Mouse (Mus musculus): ENCODE results near the gene Ankrd36. TPM values are rescaled to one million over a fixed set of nuclear protein-coding genes. Genes with fewer than 3 reads are reported as not detected.

Gene Ankrd36
- 0.20 TPM in 1 of 2 replicates, not detected in the other for polyA plus RNA-seq (2016; fragmentation: Nextera tagmentation; extraction: Ambion mirVana)

DNA sequence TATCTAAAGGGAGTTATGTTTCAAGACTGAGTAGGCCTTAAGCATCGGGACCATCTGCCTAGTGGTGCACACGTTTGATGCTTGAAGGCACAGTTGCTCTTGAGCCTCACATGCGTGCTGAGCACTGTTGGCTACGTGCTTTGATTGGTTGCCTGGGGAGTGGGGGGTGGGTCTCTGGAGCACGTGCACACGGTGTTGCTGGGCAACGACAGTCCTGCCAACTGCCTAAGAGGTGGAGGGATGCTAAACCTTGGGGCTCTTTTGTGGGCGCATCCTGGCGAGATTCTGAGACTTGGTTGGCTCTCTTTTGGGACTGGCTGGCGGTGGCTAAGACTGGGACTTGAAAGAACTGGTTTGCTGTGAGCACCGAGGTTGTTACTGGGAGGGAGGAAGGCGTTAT, at the start of gene Ankrd36:
Ankrd36 (plus strand) TSS at position 211 of the 400 bp plus-strand sequence.
- H3K27ac ChIP-seq (replicated peaks) = no peak within 1 kb of the TSS
- no peaks in the 10 kb centered on the region for H3K27me3 ChIP-seq
- no peaks in the 10 kb centered on the region for H3K36me3 ChIP-seq
- no peak within 1 kb of the TSS for H3K4me2 ChIP-seq (replicated peaks)
- 76% methylated on average over 12 of the region's 12 CpGs for WGBS
- no peak within 1 kb of the TSS for H3K4me3 ChIP-seq
- H3K9ac ChIP-seq (replicated peaks) = no peak within 1 kb of the TSS
- H3K9me3 ChIP-seq = 0 out of 2 replicates have a peak, but pooled peaks cover 3% of the 10 kb centered on the region
- no peaks in the 10 kb centered on the region for H3K4me1 ChIP-seq
- ATAC-seq (ENCODE audit: low FRiP score, low read depth) = no peak

DNA sequence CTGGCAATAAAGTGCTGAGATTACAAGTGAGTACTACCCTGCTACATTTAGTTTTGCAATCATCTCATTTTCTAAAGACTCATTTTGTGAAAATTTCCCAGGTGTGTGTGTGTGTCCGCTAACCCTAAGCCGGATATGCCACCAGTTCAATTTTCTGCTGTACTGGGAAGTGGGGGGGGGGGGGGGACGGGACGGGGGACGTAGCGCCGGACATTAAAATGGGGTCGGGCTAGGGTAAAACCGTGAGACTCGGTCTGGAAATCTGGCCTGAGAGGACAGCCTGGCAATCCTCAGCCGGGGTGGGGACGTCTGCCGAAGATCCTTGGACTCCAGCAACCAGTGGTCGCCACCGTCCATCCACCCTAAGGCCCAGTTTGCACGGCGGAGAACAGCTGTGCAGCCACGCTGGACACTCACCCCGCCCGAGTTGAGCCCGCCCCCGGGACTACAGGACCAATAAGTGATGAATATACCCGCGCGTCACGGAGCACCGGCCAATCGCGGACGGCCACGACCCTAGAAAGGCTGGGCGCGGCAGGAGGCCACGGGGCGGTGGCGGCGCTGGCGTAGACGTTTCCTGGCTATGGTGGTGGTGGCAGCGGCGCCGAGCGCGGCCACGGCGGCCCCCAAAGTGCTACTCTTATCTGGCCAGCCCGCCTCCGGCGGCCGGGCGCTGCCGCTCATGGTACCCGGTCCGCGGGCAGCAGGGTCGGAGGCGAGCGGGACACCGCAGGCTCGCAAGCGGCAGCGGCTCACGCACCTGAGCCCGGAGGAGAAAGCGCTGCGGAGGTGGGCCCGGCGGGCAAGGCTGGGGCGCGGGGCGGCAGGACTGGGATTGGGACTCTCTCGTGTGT, 48.8 kb upstream of the Ankrd36 start, which contains the start of gene Xbp1:
Xbp1 (plus strand) TSS at position 248 of the 854 bp plus-strand sequence.
- peak; percentile 98 for ATAC-seq (ENCODE audit: low FRiP score, low read depth)
- Histone ChIP-seq H3K4me2 (replicated peaks) (peak within 1 kb of the TSS; percentile 75), H3K27me3 (no peaks in the 10 kb centered on the region), H3K36me3 (peaks cover 31% of the 10 kb centered on the region), H3K4me3 (peak within 1 kb of the TSS; percentile 99), H3K4me1 (peaks cover 20% of the 10 kb centered on the region), H3K27ac (replicated peaks) (peak within 1 kb of the TSS; percentile 90), H3K9me3 (no peaks in the 10 kb centered on the region), H3K9ac (replicated peaks) (peak within 1 kb of the TSS; percentile 90)
- WGBS = under 1% methylated on average over 68 of the region's 72 CpGs

DNA sequence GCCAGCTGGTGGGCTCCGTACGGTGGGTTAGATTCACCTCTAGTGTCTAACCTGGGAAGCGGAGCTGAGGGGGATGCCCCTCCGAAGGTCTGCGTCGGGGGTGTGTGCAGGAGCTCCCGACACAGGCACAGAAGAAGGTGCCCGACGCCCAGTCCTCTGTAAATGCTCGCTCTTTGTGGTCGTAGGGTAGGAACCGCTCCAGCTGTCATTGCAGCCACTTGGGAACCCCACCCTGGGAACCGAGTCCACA, 48.3 kb upstream of the Ankrd36 start:
- Histone ChIP-seq H3K9me3 (no peaks in the 10 kb centered on the region), H3K9ac (replicated peaks) (peak overlapping the region; percentile 90), H3K27ac (replicated peaks) (peak overlapping the region; percentile 90), H3K4me2 (replicated peaks) (peak overlapping the region; percentile 75), H3K4me1 (peaks cover 20% of the 10 kb centered on the region), H3K4me3 (peak overlapping the region; percentile 99), H3K36me3 (peaks cover 36% of the 10 kb centered on the region), H3K27me3 (no peaks in the 10 kb centered on the region)
- ATAC-seq (ENCODE audit: low FRiP score, low read depth) = peak; percentile 41; the same call in 1 of the 2 replicates
- WGBS = 1% methylated on average over 13 of the region's 13 CpGs

DNA sequence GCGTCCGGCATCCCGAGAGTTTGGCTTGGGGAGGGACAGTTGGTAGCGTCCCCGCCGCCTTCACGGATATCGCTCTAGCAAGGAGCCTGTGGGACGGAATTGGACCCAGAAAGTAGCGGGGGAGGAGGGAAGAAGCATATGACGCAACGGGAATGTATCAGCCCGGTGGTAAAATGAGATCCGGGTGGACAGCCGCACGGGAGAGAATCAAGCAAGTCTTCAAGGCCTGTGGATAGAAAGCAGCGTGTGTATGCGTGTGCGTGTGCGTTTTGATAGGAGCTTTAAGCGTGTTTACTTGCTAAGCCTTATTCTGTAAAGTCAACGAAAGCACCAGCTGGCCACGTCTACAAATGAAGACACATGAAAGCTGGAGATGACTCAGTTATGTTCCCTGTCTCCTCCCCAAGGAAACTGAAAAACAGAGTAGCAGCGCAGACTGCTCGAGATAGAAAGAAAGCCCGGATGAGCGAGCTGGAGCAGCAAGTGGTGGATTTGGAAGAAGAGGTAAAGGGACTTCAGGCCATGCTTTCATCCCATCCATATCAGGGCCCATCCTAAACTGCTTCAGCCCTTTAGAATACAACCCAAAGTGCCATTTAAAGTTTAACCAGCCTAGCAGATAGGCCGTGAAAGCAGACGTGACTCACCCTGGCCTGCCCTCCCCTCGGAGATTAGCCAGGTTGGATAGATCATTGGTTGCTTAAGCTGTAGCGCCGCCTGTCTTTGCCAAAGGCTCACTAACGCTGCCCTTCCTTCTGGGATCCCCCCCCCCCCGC, 47.8 kb upstream of the Ankrd36 start:
- peak overlapping the region; percentile 75 for H3K4me2 ChIP-seq (replicated peaks)
- peak overlapping the region; percentile 90 for H3K9ac ChIP-seq (replicated peaks)
- H3K9me3 ChIP-seq = no peaks in the 10 kb centered on the region
- H3K4me1 ChIP-seq = peaks cover 20% of the 10 kb centered on the region
- no peaks in the 10 kb centered on the region for H3K27me3 ChIP-seq
- under 1% methylated on average over 34 of the region's 34 CpGs for WGBS
- peaks cover 41% of the 10 kb centered on the region for H3K36me3 ChIP-seq
- no peak for ATAC-seq (ENCODE audit: low FRiP score, low read depth)
- peak overlapping the region; percentile 90 for H3K27ac ChIP-seq (replicated peaks)
- peak overlapping the region; percentile 99 for H3K4me3 ChIP-seq

DNA sequence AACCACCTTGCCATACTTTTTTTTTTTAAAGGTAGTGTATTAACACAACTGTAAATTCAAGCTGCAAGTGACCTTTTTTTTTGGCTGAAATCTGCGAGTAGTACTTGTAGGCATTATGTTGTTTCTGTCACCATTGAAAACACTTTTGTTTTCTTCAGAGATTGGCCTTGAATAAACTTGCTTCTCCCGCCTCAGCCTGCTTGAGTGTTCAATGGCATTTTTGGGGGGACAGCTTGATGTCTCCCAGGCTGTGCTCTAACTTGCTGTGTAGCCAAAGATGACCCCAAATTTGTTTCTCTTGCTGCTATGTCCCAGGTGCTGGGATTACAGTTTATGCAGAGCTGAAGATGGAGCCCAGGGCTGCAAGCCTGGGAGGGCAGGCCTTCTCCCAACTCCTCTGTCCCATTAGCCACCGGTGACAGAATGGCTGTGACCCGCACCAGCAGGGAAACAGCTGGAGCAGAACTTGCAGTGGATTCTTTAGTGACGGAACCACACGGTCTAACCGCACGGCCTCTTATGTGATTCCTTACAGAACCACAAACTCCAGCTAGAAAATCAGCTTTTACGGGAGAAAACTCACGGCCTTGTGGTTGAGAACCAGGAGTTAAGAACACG, 46.6 kb upstream of the Ankrd36 start:
- Histone ChIP-seq H3K4me1 (peaks cover 20% of the 10 kb centered on the region), H3K4me3 (no peak overlapping the region), H3K4me2 (replicated peaks) (peak overlapping the region; percentile 75), H3K27me3 (no peaks in the 10 kb centered on the region), H3K36me3 (peaks cover 53% of the 10 kb centered on the region), H3K27ac (replicated peaks) (no peak overlapping the region), H3K9ac (replicated peaks) (no peak overlapping the region), H3K9me3 (no peaks in the 10 kb centered on the region)
- ATAC-seq (ENCODE audit: low FRiP score, low read depth) = no peak
- 92% methylated on average over 11 of the region's 11 CpGs for WGBS

- Histone ChIP-seq H3K4me1 (peaks cover 20% of the 10 kb centered on the region), H3K27ac (replicated peaks) (no peak overlapping the region), H3K27me3 (no peaks in the 10 kb centered on the region), H3K4me3 (no peak overlapping the region), H3K9me3 (no peaks in the 10 kb centered on the region), H3K9ac (replicated peaks) (no peak overlapping the region), H3K36me3 (peaks cover 78% of the 10 kb centered on the region), H3K4me2 (replicated peaks) (no peak overlapping the region)
- WGBS = 86% methylated on average over 4 of the region's 4 CpGs
- ATAC-seq (ENCODE audit: low FRiP score, low read depth) = no peak
Measured at GRCm38 (mm10) chr11:5525418-5525817, 44.1 kb upstream of the Ankrd36 start.

GRCm38 (mm10) chr11:5526573-5527439, 42.7 kb upstream of the Ankrd36 start:
- H3K36me3 ChIP-seq = peaks cover 92% of the 10 kb centered on the region
- WGBS = 96% methylated on average over 7 of the region's 7 CpGs

GRCm38 (mm10) chr11:5527865-5528523, 41.5 kb upstream of the Ankrd36 start:
- Histone ChIP-seq H3K9me3 (no peaks in the 10 kb centered on the region), H3K4me1 (peaks cover 6% of the 10 kb centered on the region), H3K4me3 (no peak overlapping the region), H3K27ac (replicated peaks) (no peak overlapping the region), H3K27me3 (no peaks in the 10 kb centered on the region), H3K4me2 (replicated peaks) (no peak overlapping the region), H3K9ac (replicated peaks) (no peak overlapping the region), H3K36me3 (peaks cover 99% of the 10 kb centered on the region)
- 83% methylated on average over 5 of the region's 5 CpGs for WGBS
- ATAC-seq (ENCODE audit: low FRiP score, low read depth) = no peak

More at GRCm38 (mm10) chr11:5526573-5527439, 42.7 kb upstream of the Ankrd36 start:
- Histone ChIP-seq H3K4me3 (no peak overlapping the region), H3K27me3 (no peaks in the 10 kb centered on the region), H3K4me1 (peaks cover 18% of the 10 kb centered on the region), H3K4me2 (replicated peaks) (no peak overlapping the region), H3K27ac (replicated peaks) (no peak overlapping the region), H3K9ac (replicated peaks) (no peak overlapping the region), H3K9me3 (no peaks in the 10 kb centered on the region)
- no peak for ATAC-seq (ENCODE audit: low FRiP score, low read depth)

GRCm38 (mm10) chr11:5528841-5529240, 40.6 kb upstream of the Ankrd36 start:
- Histone ChIP-seq H3K27me3 (no peaks in the 10 kb centered on the region), H3K36me3 (peaks cover 99% of the 10 kb centered on the region), H3K4me3 (no peak overlapping the region), H3K9me3 (no peaks in the 10 kb centered on the region), H3K4me2 (replicated peaks) (no peak overlapping the region), H3K27ac (replicated peaks) (no peak overlapping the region), H3K9ac (replicated peaks) (no peak overlapping the region), H3K4me1 (no peaks in the 10 kb centered on the region)
- 91% methylated on average over 5 of the region's 5 CpGs for WGBS
- ATAC-seq (ENCODE audit: low FRiP score, low read depth) = no peak

- Histone ChIP-seq H3K27me3 (no peaks in the 10 kb centered on the region), H3K4me1 (no peaks in the 10 kb centered on the region), H3K9me3 (no peaks in the 10 kb centered on the region), H3K9ac (replicated peaks) (no peak overlapping the region), H3K4me2 (replicated peaks) (no peak overlapping the region), H3K4me3 (no peak overlapping the region), H3K27ac (replicated peaks) (no peak overlapping the region), H3K36me3 (peaks cover 99% of the 10 kb centered on the region)
- 79% methylated on average over 5 of the region's 5 CpGs for WGBS
- ATAC-seq (ENCODE audit: low FRiP score, low read depth) = no peak
Measured at GRCm38 (mm10) chr11:5530172-5530571, 39.3 kb upstream of the Ankrd36 start.

DNA sequence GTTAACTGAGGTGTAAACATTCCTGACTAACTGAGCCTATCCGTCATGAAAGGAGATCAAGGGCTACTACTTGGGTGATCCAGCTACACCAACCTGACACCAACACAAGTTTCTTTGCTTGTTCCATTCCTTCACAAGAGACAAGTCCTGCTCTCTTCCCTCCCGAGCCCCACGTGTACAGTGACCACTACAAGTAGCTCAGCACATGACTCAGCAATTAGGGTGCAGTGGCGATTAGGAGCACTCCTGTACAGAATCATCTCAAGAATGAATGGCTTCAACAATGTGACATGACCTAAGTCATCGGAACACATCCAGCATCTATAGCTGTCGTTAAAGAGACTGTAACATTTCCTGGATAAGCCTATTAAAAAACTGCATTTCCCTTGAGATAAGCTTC, 38.8 kb upstream of the Ankrd36 start:
- WGBS = 77% methylated on average over 6 of the region's 6 CpGs

More for the DNA sequence above, 38.8 kb upstream of the Ankrd36 start:
- ATAC-seq (ENCODE audit: low FRiP score, low read depth) = no peak
- Histone ChIP-seq H3K4me1 (no peaks in the 10 kb centered on the region), H3K9ac (replicated peaks) (no peak overlapping the region), H3K36me3 (peaks cover 95% of the 10 kb centered on the region), H3K27me3 (no peaks in the 10 kb centered on the region), H3K9me3 (no peaks in the 10 kb centered on the region), H3K4me2 (replicated peaks) (no peak overlapping the region), H3K4me3 (no peak overlapping the region), H3K27ac (replicated peaks) (no peak overlapping the region)

Measured in midbrain, embryonic 12.5 days (tissue).